Mouse (Mus musculus) MEL (cell line): ENCODE measurements at regions not wholly inside any gene's neighbourhood (a gene's known extent, or its start where the extent isn't known, plus 50 kb on each side); places are given as distances from the start of the nearest gene placed in this dataset.
"Not testable (repeated sequence)": the region's sequence is repeated elsewhere in the genome, so short reads cannot be mapped to it uniquely, and the experiment has no call there.

Source experiments
- DNase-seq: peaks from one replicate; pipeline ENCODE4 v3.0.0; 2011; ENCODE audit warnings: low read depth, low spot score
- H3K27ac ChIP-seq: 2 replicates; pipeline ENCODE4 v1.5.1; 2012; ENCODE audit warnings: low read depth, mild to moderate bottlenecking, control low read depth, low read length, moderate library complexity; ENCODE audit not compliant: control insufficient read depth
- H3K27me3 ChIP-seq, 2 experiments: fragments of 150-350 bp in 1 of 2; sonication (generic) in 1 of 2; 2 replicates each; pipeline ENCODE4 v1.6.1; 2012; ENCODE audit warnings: low read length in 2 of 2, mild to moderate bottlenecking in 2 of 2, improper control_type of control experiment in 1 of 2, moderate library complexity in 1 of 2; ENCODE audit not compliant: insufficient read depth in 2 of 2, control insufficient read depth in 1 of 2
- H3K36me3 ChIP-seq, 2 experiments: 2 replicates each; pipeline ENCODE4 v1.6.1; 2012 to 2014; ENCODE audit warnings: low read length in 2 of 2, improper control_type of control experiment in 1 of 2, inconsistent platforms in 1 of 2, mild to moderate bottlenecking in 1 of 2; ENCODE audit not compliant: insufficient read depth in 2 of 2, control insufficient read depth in 1 of 2
- H3K4me1 ChIP-seq, 2 experiments: fragments of 150-350 bp in 1 of 2; sonication (generic) in 1 of 2; 2 replicates each; pipeline ENCODE4 v1.6.1; 2012; ENCODE audit warnings: low read length in 2 of 2, improper control_type of control experiment in 1 of 2, mild to moderate bottlenecking in 1 of 2; ENCODE audit not compliant: insufficient read depth in 2 of 2, control insufficient read depth in 1 of 2
- H3K4me3 ChIP-seq, 2 experiments: fragments of 150-350 bp in 1 of 2; sonication (generic) in 1 of 2; 2 replicates each; pipeline ENCODE4 v1.5.1; 2012; ENCODE audit warnings: low read depth in 2 of 2, low read length in 2 of 2, mild to moderate bottlenecking in 2 of 2, moderate library complexity in 2 of 2, control low read depth in 1 of 2, improper control_type of control experiment in 1 of 2; ENCODE audit not compliant: control insufficient read depth in 1 of 2, insufficient read depth in 1 of 2
- H3K79me2 ChIP-seq: 2 replicates; pipeline ENCODE4 v1.6.1; 2012; ENCODE audit warnings: mild to moderate bottlenecking, low read length, moderate library complexity; ENCODE audit not compliant: control insufficient read depth, poor library complexity, insufficient read depth
- H3K9ac ChIP-seq: 2 replicates; pipeline ENCODE4 v1.6.1; 2012; ENCODE audit warnings: low read depth, mild to moderate bottlenecking, control low read depth, low read length, moderate library complexity; ENCODE audit not compliant: control insufficient read depth, poor library complexity, severe bottlenecking
- H3K9me3 ChIP-seq: fragments of 150-350 bp; sonication (generic); replicated peaks from 2 replicates; pipeline ENCODE4 v1.6.1; 2012; ENCODE audit warnings: mild to moderate bottlenecking, low read length, improper control_type of control experiment, moderate library complexity; ENCODE audit not compliant: insufficient read depth
- CHD2 ChIP-seq: IDR thresholded peaks from 2 replicates; pipeline ENCODE4 v1.6.1; 2011; ENCODE audit warnings: low read length, improper control_type of control experiment
- EP300 ChIP-seq, 2 experiments: IDR thresholded peaks; 2 replicates each; pipeline ENCODE4 v1.6.1; 2011; ENCODE audit warnings: improper control_type of control experiment in 2 of 2, low read length in 2 of 2, low read depth in 1 of 2, mild to moderate bottlenecking in 1 of 2
- ETS1 ChIP-seq: IDR thresholded peaks from 2 replicates; pipeline ENCODE4 v1.6.1; 2012; ENCODE audit warnings: low read depth, mild to moderate bottlenecking, inconsistent platforms, low read length, improper control_type of control experiment, moderate library complexity
- GABPA ChIP-seq: IDR thresholded peaks from 2 replicates; pipeline ENCODE4 v1.6.1; 2012; ENCODE audit warnings: low read depth, mild to moderate bottlenecking, inconsistent platforms, low read length, improper control_type of control experiment, moderate library complexity
- GATA1 ChIP-seq: IDR thresholded peaks from 2 replicates; pipeline ENCODE4 v1.6.1; 2011; ENCODE audit warnings: low read depth, low read length, improper control_type of control experiment
- HCFC1 ChIP-seq: IDR thresholded peaks from 2 replicates; pipeline ENCODE4 v1.6.1; 2012; ENCODE audit warnings: low read depth, mild to moderate bottlenecking, inconsistent platforms, low read length, improper control_type of control experiment, moderate library complexity
- JUND ChIP-seq: IDR thresholded peaks from 2 replicates; pipeline ENCODE4 v1.6.1; 2011; ENCODE audit warnings: low read depth, mild to moderate bottlenecking, improper control_type of control experiment, low read length
- KAT2A ChIP-seq: conservative IDR thresholded peaks from 2 replicates; pipeline ENCODE4 v1.6.1; 2012; ENCODE audit warnings: low read depth, low read length, improper control_type of control experiment, inconsistent platforms
- MAX ChIP-seq: IDR thresholded peaks from 2 replicates; pipeline ENCODE4 v1.6.1; 2011; ENCODE audit warnings: low read length, improper control_type of control experiment
- MXI1 ChIP-seq: IDR thresholded peaks from 2 replicates; pipeline ENCODE4 v1.6.1; 2011; ENCODE audit warnings: mild to moderate bottlenecking, low read depth, low read length, improper control_type of control experiment
- MYB ChIP-seq: IDR thresholded peaks from 2 replicates; pipeline ENCODE4 v1.6.1; 2011; ENCODE audit warnings: mild to moderate bottlenecking, low read depth, low read length, improper control_type of control experiment
- POLR2AphosphoS2 ChIP-seq: IDR thresholded peaks from 2 replicates; pipeline ENCODE4 v1.6.1; 2011; ENCODE audit warnings: low read length, improper control_type of control experiment
- POLR2AphosphoS5 ChIP-seq: IDR thresholded peaks from 2 replicates; pipeline ENCODE4 v1.6.1; 2012; ENCODE audit warnings: low read depth, borderline replicate concordance, mild to moderate bottlenecking, inconsistent platforms, low read length, moderate library complexity, mixed read lengths
- RCOR1 ChIP-seq: IDR thresholded peaks from 2 replicates; pipeline ENCODE4 v1.6.1; 2012; ENCODE audit warnings: low read depth, mild to moderate bottlenecking, inconsistent platforms, low read length, improper control_type of control experiment
- SIN3A ChIP-seq: IDR thresholded peaks from 2 replicates; pipeline ENCODE4 v1.6.1; 2012; ENCODE audit warnings: low read length, improper control_type of control experiment, inconsistent platforms
- SMC3 ChIP-seq: IDR thresholded peaks from 2 replicates; pipeline ENCODE4 v1.6.1; 2011; ENCODE audit warnings: low read depth, low read length, improper control_type of control experiment
- TAL1 ChIP-seq: IDR thresholded peaks from 2 replicates; pipeline ENCODE4 v1.6.1; 2012; ENCODE audit warnings: mild to moderate bottlenecking, inconsistent platforms, low read length, moderate library complexity, mixed read lengths
- TCF12 ChIP-seq: IDR thresholded peaks from 2 replicates; pipeline ENCODE4 v1.6.1; 2014; ENCODE audit warnings: low read depth, mild to moderate bottlenecking, inconsistent platforms, low read length, improper control_type of control experiment, moderate library complexity
- ZC3H11A ChIP-seq: IDR thresholded peaks from 2 replicates; pipeline ENCODE4 v1.6.1; 2012; ENCODE audit warnings: low read depth, mild to moderate bottlenecking, inconsistent platforms, low read length, improper control_type of control experiment

GRCm38 (mm10) chr1:189135826-189136225 lies 128.2 kb upstream of the Kctd3 start:
- no peak for TF ChIP-seq SIN3A
- TF ChIP-seq, all 39 proteins: peak for 0
- Histone ChIP-seq H3K9ac (no peak overlapping the region), H3K36me3 (no peaks in the 10 kb centered on the region), H3K79me2 (no peaks in the 10 kb centered on the region), H3K27me3 (no peaks in the 10 kb centered on the region), H3K9me3 (no peaks in the 10 kb centered on the region; the same call in 1 of the 2 replicates), H3K27ac (no peak overlapping the region), H3K4me3 (no peak overlapping the region), H3K4me1 (no peaks in the 10 kb centered on the region)
- DNase-seq = no peak

- Histone ChIP-seq H3K36me3 (no peaks in the 10 kb centered on the region), H3K9me3 (no peaks in the 10 kb centered on the region), H3K79me2 (no peaks in the 10 kb centered on the region), H3K4me3 (no peak overlapping the region), H3K4me1 (no peaks in the 10 kb centered on the region), H3K27ac (no peak overlapping the region), H3K9ac (no peak overlapping the region), H3K27me3 (no peaks in the 10 kb centered on the region)
- no peak for DNase-seq
- TF ChIP-seq POLR2AphosphoS5 (no peak), MXI1 (no peak), ZC3H11A (no peak), KAT2A (no peak), EP300 (IDR thresholded peaks at IDR 0.05; ENCODE audit: low read depth in 1 of 2, low read length in 2 of 2) (no peak), SMC3 (no peak), TAL1 (no peak), TCF12 (no peak), GATA1 (no peak), SIN3A (no peak), JUND (no peak), ETS1 (no peak), RCOR1 (no peak), POLR2AphosphoS2 (no peak), GABPA (no peak), CHD2 (no peak), MYB (no peak), HCFC1 (no peak), MAX (no peak)
These were observed 121.1 kb upstream of the Kctd3 start for GRCm38 (mm10) chr1:189128706-189129105.

- H3K79me2 ChIP-seq, H3K4me3 ChIP-seq, H3K9ac ChIP-seq, H3K36me3 ChIP-seq, H3K4me1 ChIP-seq, DNase-seq, H3K27ac ChIP-seq, H3K27me3 ChIP-seq, H3K9me3 ChIP-seq: not testable (repeated sequence)
These were observed 120.6 kb upstream of the Kctd3 start for GRCm38 (mm10) chr1:189128246-189128645.
